Mouse (Mus musculus) ES-Bruce4 (cell line): Measurements from ENCODE around the gene Kcnma1. TPM values are rescaled to one million over a fixed set of nuclear protein-coding genes. Genes with fewer than 3 reads are reported as not detected.

Experiments used
- H3K27ac ChIP-seq: 2 replicates; pipeline ENCODE4 v1.5.1; 2012; ENCODE audit warnings: low read length, inconsistent platforms; ENCODE audit not compliant: insufficient read depth
- H3K27me3 ChIP-seq: 2 replicates; pipeline ENCODE4 v1.6.1; 2012; ENCODE audit warnings: mild to moderate bottlenecking, low read length, inconsistent platforms; ENCODE audit not compliant: control insufficient read depth, poor library complexity, insufficient read depth, severe bottlenecking
- H3K36me3 ChIP-seq: 2 replicates; pipeline ENCODE4 v1.6.1; 2012; ENCODE audit warnings: inconsistent platforms, mild to moderate bottlenecking, low read length, moderate library complexity; ENCODE audit not compliant: control insufficient read depth, poor library complexity, insufficient read depth, severe bottlenecking
- H3K4me1 ChIP-seq: one replicate; pipeline ENCODE4 v1.8.1; 2011; ENCODE audit warnings: low read length; ENCODE audit not compliant: control insufficient read depth, insufficient read depth
- H3K4me3 ChIP-seq: 2 replicates; pipeline ENCODE4 v1.5.1; 2011; ENCODE audit warnings: low read depth, mild to moderate bottlenecking, low read length
- H3K9ac ChIP-seq: 2 replicates; pipeline ENCODE4 v1.6.1; 2012; ENCODE audit warnings: low read depth, mild to moderate bottlenecking, inconsistent platforms; ENCODE audit not compliant: poor library complexity, severe bottlenecking
- H3K9me3 ChIP-seq: replicated peaks from 2 replicates; pipeline ENCODE4 v1.6.1; 2012; ENCODE audit warnings: mild to moderate bottlenecking, low read length, inconsistent platforms; ENCODE audit not compliant: control insufficient read depth, poor library complexity, insufficient read depth, severe bottlenecking
- CTCF ChIP-seq: IDR thresholded peaks from one replicate; pipeline ENCODE4 v1.8.1; 2011; ENCODE audit warnings: low read depth, low read length
- EP300 ChIP-seq: IDR thresholded peaks from 2 replicates; pipeline ENCODE4 v1.6.1; 2011; ENCODE audit warnings: low read depth, low read length; ENCODE audit not compliant: insufficient read depth
- POLR2A ChIP-seq: IDR thresholded peaks from one replicate; pipeline ENCODE4 v1.8.1; 2011; ENCODE audit warnings: low read length; ENCODE audit not compliant: insufficient read depth
- polyA plus RNA-seq: library from polyadenylated mRNA; stranded (reverse); fragments of >200 nt; gene quantifications from 2 replicates; pipeline ENCODE4 v1.2.4, GENCODE M21; 2011; ENCODE audit warnings: low read depth; ENCODE audit not compliant: missing spikeins, insufficient read depth, insufficient read length

Gene Kcnma1
- polyA plus RNA-seq, 1 experiment, result 1.8 TPM

GRCm38 (mm10) chr14:23266554-23267309, 747.6 kb downstream of the Kcnma1 start:
- no peaks in the 10 kb centered on the region for H3K4me1 ChIP-seq
- no peaks in the 10 kb centered on the region for H3K27me3 ChIP-seq
- no peak overlapping the region for H3K27ac ChIP-seq
- H3K36me3 ChIP-seq, result no peaks in the 10 kb centered on the region
- H3K9ac ChIP-seq, result no peak overlapping the region
- no peaks in the 10 kb centered on the region for H3K9me3 ChIP-seq
- H3K4me3 ChIP-seq, result no peak overlapping the region
- TF ChIP-seq EP300 (no peak), POLR2A (no peak), CTCF (peak; percentile 15)

GRCm38 (mm10) chr14:23253154-23253553, 761.1 kb downstream of the Kcnma1 start:
- Histone ChIP-seq H3K27me3 (no peaks in the 10 kb centered on the region), H3K4me1 (no peaks in the 10 kb centered on the region), H3K9ac (no peak overlapping the region), H3K4me3 (no peak overlapping the region), H3K9me3 (no peaks in the 10 kb centered on the region), H3K36me3 (no peaks in the 10 kb centered on the region), H3K27ac (no peak overlapping the region)
- TF ChIP-seq POLR2A (no peak), EP300 (no peak), CTCF (no peak)

GRCm38 (mm10) chr14:23244446-23244845, 769.8 kb downstream of the Kcnma1 start:
- Histone ChIP-seq H3K9me3 (no peaks in the 10 kb centered on the region), H3K36me3 (no peaks in the 10 kb centered on the region), H3K27me3 (peaks cover 2% of the 10 kb centered on the region; the same call in 1 of the 2 replicates), H3K4me3 (no peak overlapping the region), H3K9ac (no peak overlapping the region), H3K4me1 (no peaks in the 10 kb centered on the region), H3K27ac (no peak overlapping the region)
- TF ChIP-seq POLR2A (no peak), CTCF (no peak), EP300 (no peak)

GRCm38 (mm10) chr14:23243857-23244256, 770.4 kb downstream of the Kcnma1 start:
- H3K27me3 ChIP-seq, result peaks cover 2% of the 10 kb centered on the region; the same call in 1 of the 2 replicates
- H3K9me3 ChIP-seq, result no peaks in the 10 kb centered on the region
- TF ChIP-seq EP300, result no peak
- no peak for TF ChIP-seq POLR2A
- TF ChIP-seq CTCF, result no peak
- no peaks in the 10 kb centered on the region for H3K4me1 ChIP-seq
- H3K9ac ChIP-seq, result no peak overlapping the region
- no peak overlapping the region for H3K27ac ChIP-seq
- no peak overlapping the region for H3K4me3 ChIP-seq
- no peaks in the 10 kb centered on the region for H3K36me3 ChIP-seq

Other genes starting within 250 kb of the Kcnma1 start
- 37.9 and 40.9 TPM in 2 replicates for gene Dlg5, start 231.4 kb upstream of the Kcnma1 start, polyA plus RNA-seq